9 mouse cellular contexts compared by ENCODE assay signal in genomic region chr19:56808771-56809170, GRCm38 (mm10). TPM values are rescaled to one million over a fixed set of nuclear protein-coding genes. Genes with fewer than 3 reads are reported as not detected.
DNase-seq lines count a peak whose midpoint lies in the region; ATAC-seq and TF ChIP-seq lines count a peak whose summit lies in the region.
"Had no signal": no experiment of that assay in that cellular context is flagged by ENCODE, and none has a peak within 500 bp of the region (broad histone marks: within the 10 kb centered on the region; RNA-seq: fewer than 3 reads in every experiment).

No protein-coding gene starts in this region.

- H3K4me3 ChIP-seq in intestine, postnatal 0 days (ENCODE audit: low read depth, low read length): no peak overlapping the region
- H3K4me3 ChIP-seq in intestine, embryonic 16.5 days (ENCODE audit: low read length): no peak overlapping the region
- no peak overlapping the region for H3K4me3 ChIP-seq in cortical plate, adult 2 months (ENCODE audit: insufficient read depth, low read length)

- no peaks in the 10 kb centered on the region for H3K9me3 ChIP-seq in intestine, postnatal 0 days (ENCODE audit: control insufficient read depth)
- no peaks in the 10 kb centered on the region for H3K9me3 ChIP-seq in intestine, embryonic 16.5 days (ENCODE audit: control insufficient read depth, low read length)

- H3K27ac ChIP-seq in intestine, postnatal 0 days (ENCODE audit: low read depth, low read length): no peak overlapping the region
- no peak overlapping the region for H3K27ac ChIP-seq in intestine, embryonic 16.5 days (ENCODE audit: low read length)
- H3K27ac ChIP-seq in cortical plate, adult 2 months (ENCODE audit: insufficient read depth, low read length): no peak overlapping the region

- WGBS in intestine, postnatal 0 days: 67% methylated on average over 5 of the region's 5 CpGs
- WGBS in intestine, embryonic 16.5 days: 56% methylated on average over 5 of the region's 5 CpGs

- no peak for ATAC-seq in intestine, postnatal 0 days
- no peak for ATAC-seq in intestine, embryonic 16.5 days

- H3K4me2 ChIP-seq in intestine, postnatal 0 days (replicated peaks; ENCODE audit: low read depth): no peak overlapping the region
- no peak overlapping the region for H3K4me2 ChIP-seq in intestine, embryonic 16.5 days (ENCODE audit: low read depth, low read length)

- peak; percentile 66 for TF ChIP-seq CTCF in intestine, postnatal 0 days (IDR thresholded peaks at IDR 0.05; ENCODE audit: low read depth)
- TF ChIP-seq CTCF in cortical plate, adult 2 months (IDR thresholded peaks at IDR 0.05; ENCODE audit: extremely low read depth, insufficient read depth, low read length): peak; percentile 25; the same call in 1 of the 2 replicates

- no peaks in the 10 kb centered on the region for H3K4me1 ChIP-seq in intestine, postnatal 0 days (replicated peaks; ENCODE audit: control insufficient read depth, insufficient read depth, low read length)
- H3K4me1 ChIP-seq in intestine, embryonic 16.5 days (ENCODE audit: control insufficient read depth, insufficient read depth, low read length): peaks cover 6% of the 10 kb centered on the region
- no peaks in the 10 kb centered on the region for H3K4me1 ChIP-seq in cortical plate, adult 2 months (ENCODE audit: control insufficient read depth, insufficient read depth, low read length)

- H3K27me3 ChIP-seq in intestine, postnatal 0 days (replicated peaks; ENCODE audit: control insufficient read depth, insufficient read depth, low read length): no peaks in the 10 kb centered on the region
- no peaks in the 10 kb centered on the region for H3K27me3 ChIP-seq in intestine, embryonic 16.5 days (replicated peaks; ENCODE audit: control insufficient read depth, insufficient read depth, low read length)
- H3K27me3 ChIP-seq in splenic B cell, adult 2 months (ENCODE audit: control insufficient read depth, insufficient read depth, low read length, poor library complexity, severe bottlenecking): no peaks in the 10 kb centered on the region

- no peak overlapping the region for H3K9ac ChIP-seq in intestine, postnatal 0 days (ENCODE audit: low read depth, low read length)
- no peak overlapping the region for H3K9ac ChIP-seq in intestine, embryonic 16.5 days (ENCODE audit: low read depth, low read length)

- peak; percentile 19 for DNase-seq in thymus, postnatal 0 days (ENCODE audit: low spot score)
- no peak for DNase-seq in thymus, postnatal 10 days (ENCODE audit: low spot score in 2 of 2)
- DNase-seq in splenic B cell, adult 2 months (ENCODE audit: low read depth, low spot score): peak; percentile 16
- no peak for DNase-seq in gastrocnemius, postnatal 25 days
- DNase-seq in adrenal gland, postnatal 4 days (ENCODE audit: low spot score in 2 of 2): no peak
- DNase-seq: adrenal gland, postnatal 14 days had no signal

- no peak for TF ChIP-seq POLR2A in cortical plate, adult 2 months (IDR thresholded peaks at IDR 0.05; ENCODE audit: extremely low read depth, insufficient read depth, low read length)

- peaks cover 56% of the 10 kb centered on the region for H3K36me3 ChIP-seq in intestine, postnatal 0 days (ENCODE audit: control insufficient read depth, insufficient read depth)
- H3K36me3 ChIP-seq in intestine, embryonic 16.5 days (ENCODE audit: control insufficient read depth, insufficient read depth, low read length): peaks cover 11% of the 10 kb centered on the region
- H3K36me3 ChIP-seq in splenic B cell, adult 2 months (ENCODE audit: control insufficient read depth, insufficient read depth, low read length, poor library complexity, severe bottlenecking): peaks cover 2% of the 10 kb centered on the region

RNA-seq across cellular contexts. Expression of gene Ccdc186, which starts 13.2 kb away (rescaled TPM):
- polyA plus RNA-seq in intestine, postnatal 0 days (2015; fragmentation: Nextera tagmentation; extraction: Ambion mirVana): 11.3 and 11.8 TPM in 2 replicates
- polyA plus RNA-seq in intestine, embryonic 16.5 days (2015; fragmentation: Nextera tagmentation; extraction: Ambion mirVana): 10.5 and 12.9 TPM in 2 replicates
- 13.7 and 14.5 TPM in 2 replicates for polyA plus RNA-seq in thymus, postnatal 0 days (2015; fragmentation: Nextera tagmentation; extraction: Ambion mirVana)
- 15.9 and 17.1 TPM in 2 replicates for polyA plus RNA-seq in cortical plate, adult 2 months (2012; rRNA removed)
- total RNA-seq in gastrocnemius, postnatal 25 days (2021): 10 to 100 TPM; 18.8 to 19.2 TPM
- 10 to 100 TPM; 21.2 to 27.3 TPM for total RNA-seq in adrenal gland, postnatal 4 days (2021)

RNA-seq across cellular contexts. Expression of gene Tdrd1, which starts 17.2 kb away (rescaled TPM):
- 0.12 and 0.13 TPM in 2 replicates for polyA plus RNA-seq in intestine, postnatal 0 days (2015; fragmentation: Nextera tagmentation; extraction: Ambion mirVana)
- polyA plus RNA-seq in intestine, embryonic 16.5 days (2015; fragmentation: Nextera tagmentation; extraction: Ambion mirVana): 0.71 and 0.82 TPM in 2 replicates
- polyA plus RNA-seq in thymus, postnatal 0 days (2015; fragmentation: Nextera tagmentation; extraction: Ambion mirVana): 0.06 and 0.12 TPM in 2 replicates
- polyA plus RNA-seq in cortical plate, adult 2 months (2012; rRNA removed): 0.19 and 0.25 TPM in 2 replicates
- not detected for total RNA-seq in gastrocnemius, postnatal 25 days (2021)
- total RNA-seq in adrenal gland, postnatal 4 days (2021): under 1 TPM; 0.14 TPM
- total RNA-seq: adrenal gland, postnatal 14 days had no signal

Comparison
In these comparisons a context has a peak if more than half of its experiments do, and no peak if none do; other contexts are left out.
1. DNase-seq: peak in thymus, postnatal 0 days (single experiment) and splenic B cell, adult 2 months (single experiment); none in thymus, postnatal 10 days (0 of 2), gastrocnemius, postnatal 25 days (single experiment) and adrenal gland, postnatal 4 days (0 of 2).